Mouse (Mus musculus): ENCODE data around the gene Otop3. TPM values are rescaled to one million over a fixed set of nuclear protein-coding genes. Genes with fewer than 3 reads are reported as not detected.
A peak's percentile ranks its signal among the peaks of the same experiment; 100 is the strongest.

The Otop3 gene
- polyA plus RNA-seq, 1 experiment from 2014 or later, result 2.5 TPM

- no peak for ATAC-seq (ENCODE audit: low FRiP score)
- H3K27ac ChIP-seq (replicated peaks), result no peak overlapping the region
- no peaks in the 10 kb centered on the region for H3K9me3 ChIP-seq (replicated peaks)
- peaks cover 38% of the 10 kb centered on the region for H3K4me1 ChIP-seq
- H3K9ac ChIP-seq (replicated peaks), result no peak overlapping the region
- no peak overlapping the region for H3K4me3 ChIP-seq (replicated peaks)
- peaks cover 100% of the 10 kb centered on the region for H3K27me3 ChIP-seq (replicated peaks)
- H3K4me2 ChIP-seq, result no peak overlapping the region
- 6% methylated on average over 18 of the region's 18 CpGs for WGBS
- H3K36me3 ChIP-seq, result no peaks in the 10 kb centered on the region
Observed at GRCm38 (mm10) chr11:115319704-115320383, 14.7 kb upstream of the Otop3 start.

GRCm38 (mm10) chr11:115321906-115322693 lies 12.4 kb upstream of the Otop3 start, which contains the start of gene Ush1g:
TSS of gene Ush1g (minus strand) at chr11:115322041.
- Histone ChIP-seq H3K27me3 (replicated peaks) (peaks cover 93% of the 10 kb centered on the region), H3K9ac (replicated peaks) (no peak within 1 kb of the TSS), H3K4me1 (peaks cover 38% of the 10 kb centered on the region), H3K27ac (replicated peaks) (no peak within 1 kb of the TSS), H3K9me3 (replicated peaks) (no peaks in the 10 kb centered on the region), H3K36me3 (no peaks in the 10 kb centered on the region), H3K4me3 (replicated peaks) (peak within 1 kb of the TSS; percentile 18; the same call in 1 of the 2 replicates), H3K4me2 (peak within 1 kb of the TSS; percentile 38)
- peak; percentile 55; the same call in 1 of the 2 replicates for ATAC-seq (ENCODE audit: low FRiP score)
- WGBS, result 5% methylated on average over 35 of the region's 35 CpGs

GRCm38 (mm10) chr11:115323354-115323753 lies 11.2 kb upstream of the Otop3 start:
- Histone ChIP-seq H3K27ac (replicated peaks) (no peak overlapping the region), H3K4me2 (peak overlapping the region; percentile 38; the same call in 1 of the 2 replicates), H3K36me3 (no peaks in the 10 kb centered on the region), H3K4me3 (replicated peaks) (0 out of 2 replicates have a peak overlapping the region, but pooled peaks have one; percentile 12), H3K27me3 (replicated peaks) (peaks cover 82% of the 10 kb centered on the region), H3K4me1 (peaks cover 33% of the 10 kb centered on the region), H3K9ac (replicated peaks) (no peak overlapping the region), H3K9me3 (replicated peaks) (no peaks in the 10 kb centered on the region)
- ATAC-seq (ENCODE audit: low FRiP score), result no peak
- 16% methylated on average over 32 of the region's 32 CpGs for WGBS

DNA sequence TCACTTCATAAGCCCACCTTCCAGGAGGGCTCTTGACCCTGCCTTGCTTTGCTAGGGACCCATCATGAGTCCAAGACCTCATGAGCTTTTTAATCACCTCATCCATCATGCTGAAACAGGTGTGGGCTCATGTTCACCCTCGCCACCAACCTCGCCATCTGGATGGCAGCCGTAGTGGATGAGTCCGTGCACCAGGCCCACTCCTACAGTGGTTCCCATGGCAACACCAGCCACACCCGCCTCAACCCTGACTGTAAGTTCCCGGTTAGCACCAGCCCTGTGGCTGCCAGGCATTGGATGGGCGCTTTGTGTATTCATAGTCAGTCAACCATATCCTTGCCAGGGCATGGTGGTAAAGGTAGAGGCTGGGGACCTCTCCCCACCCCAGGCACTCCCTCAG lies 7.8 kb upstream of the Otop3 start:
- H3K4me1 ChIP-seq, result peaks cover 17% of the 10 kb centered on the region
- no peak overlapping the region for H3K4me3 ChIP-seq (replicated peaks)
- no peaks in the 10 kb centered on the region for H3K9me3 ChIP-seq (replicated peaks)
- no peak overlapping the region for H3K4me2 ChIP-seq
- H3K27ac ChIP-seq (replicated peaks), result no peak overlapping the region
- WGBS, result 68% methylated on average over 7 of the region's 7 CpGs
- H3K27me3 ChIP-seq (replicated peaks), result peaks cover 60% of the 10 kb centered on the region
- H3K9ac ChIP-seq (replicated peaks), result no peak overlapping the region
- no peaks in the 10 kb centered on the region for H3K36me3 ChIP-seq
- no peak for ATAC-seq (ENCODE audit: low FRiP score)

DNA sequence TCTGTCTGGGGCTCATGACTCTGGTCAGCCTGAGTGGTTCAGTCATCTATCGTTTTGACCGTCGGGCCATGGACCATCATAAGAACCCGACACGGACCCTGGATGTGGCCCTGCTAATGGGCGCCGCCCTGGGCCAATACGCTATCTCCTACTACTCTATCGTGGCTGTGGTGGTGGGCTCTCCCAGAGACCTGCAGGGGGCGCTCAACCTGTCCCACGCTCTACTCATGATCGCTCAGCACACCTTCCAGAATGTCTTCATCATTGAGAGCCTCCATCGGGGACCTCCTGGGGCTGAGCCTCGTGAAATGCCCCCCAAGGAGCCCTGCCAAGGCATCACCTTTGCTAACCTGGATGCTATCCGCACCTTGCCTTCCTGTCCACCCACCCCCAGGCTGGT lies 5.2 kb upstream of the Otop3 start:
- Histone ChIP-seq H3K4me3 (replicated peaks) (no peak overlapping the region), H3K36me3 (no peaks in the 10 kb centered on the region), H3K9ac (replicated peaks) (no peak overlapping the region), H3K4me2 (no peak overlapping the region), H3K9me3 (replicated peaks) (no peaks in the 10 kb centered on the region), H3K4me1 (peaks cover 4% of the 10 kb centered on the region), H3K27me3 (replicated peaks) (peaks cover 40% of the 10 kb centered on the region), H3K27ac (replicated peaks) (no peak overlapping the region)
- 83% methylated on average over 15 of the region's 15 CpGs for WGBS
- no peak for ATAC-seq (ENCODE audit: low FRiP score)

DNA sequence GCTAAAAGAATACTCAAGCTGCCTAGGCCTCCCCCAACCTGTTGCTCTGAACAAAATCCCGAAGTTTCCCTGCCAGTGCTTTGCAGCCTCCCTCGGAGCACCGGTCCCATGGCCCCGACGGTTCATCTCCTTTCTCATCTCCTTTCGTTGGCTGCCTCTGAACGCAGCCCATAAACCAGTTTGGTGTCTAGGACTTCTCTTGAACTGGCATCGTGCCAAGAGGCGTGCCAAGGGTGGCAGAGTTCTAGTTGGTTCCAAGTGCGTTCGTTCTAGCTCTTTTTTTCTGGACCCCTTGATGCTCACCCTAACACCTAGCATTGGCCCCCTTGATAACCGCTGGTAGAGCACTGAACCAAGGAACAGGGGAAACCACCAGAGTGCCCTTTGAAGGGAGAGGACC lies 692 bp downstream of the Otop3 start:
- Histone ChIP-seq H3K4me3 (replicated peaks) (peak overlapping the region; percentile 34), H3K27ac (replicated peaks) (no peak overlapping the region), H3K9ac (replicated peaks) (no peak overlapping the region), H3K4me1 (peaks cover 15% of the 10 kb centered on the region), H3K4me2 (peak overlapping the region; percentile 65), H3K27me3 (replicated peaks) (peaks cover 34% of the 10 kb centered on the region), H3K36me3 (no peaks in the 10 kb centered on the region), H3K9me3 (replicated peaks) (no peaks in the 10 kb centered on the region)
- ATAC-seq (ENCODE audit: low FRiP score), result no peak
- WGBS, result 58% methylated on average over 12 of the region's 12 CpGs

GRCm38 (mm10) chr11:115336115-115336514 lies 1.6 kb downstream of the Otop3 start:
- H3K27me3 ChIP-seq (replicated peaks), result peaks cover 32% of the 10 kb centered on the region

GRCm38 (mm10) chr11:115337350-115337749 lies 2.8 kb downstream of the Otop3 start:
- WGBS, result 69% methylated on average over 3 of the region's 3 CpGs
- peaks cover 28% of the 10 kb centered on the region for H3K27me3 ChIP-seq (replicated peaks)
- H3K36me3 ChIP-seq, result no peaks in the 10 kb centered on the region
- H3K9ac ChIP-seq (replicated peaks), result no peak overlapping the region
- H3K27ac ChIP-seq (replicated peaks), result no peak overlapping the region
- no peak overlapping the region for H3K4me3 ChIP-seq (replicated peaks)
- no peaks in the 10 kb centered on the region for H3K9me3 ChIP-seq (replicated peaks)
- ATAC-seq (ENCODE audit: low FRiP score), result no peak
- H3K4me2 ChIP-seq, result no peak overlapping the region
- H3K4me1 ChIP-seq, result peaks cover 15% of the 10 kb centered on the region

More at GRCm38 (mm10) chr11:115336115-115336514, 1.6 kb downstream of the Otop3 start:
- Histone ChIP-seq H3K9ac (replicated peaks) (no peak overlapping the region), H3K4me3 (replicated peaks) (no peak overlapping the region), H3K4me1 (peaks cover 15% of the 10 kb centered on the region), H3K27ac (replicated peaks) (no peak overlapping the region), H3K36me3 (no peaks in the 10 kb centered on the region), H3K4me2 (no peak overlapping the region), H3K9me3 (replicated peaks) (no peaks in the 10 kb centered on the region)
- ATAC-seq (ENCODE audit: low FRiP score), result no peak
- 22% methylated on average over 6 of the region's 6 CpGs for WGBS

DNA sequence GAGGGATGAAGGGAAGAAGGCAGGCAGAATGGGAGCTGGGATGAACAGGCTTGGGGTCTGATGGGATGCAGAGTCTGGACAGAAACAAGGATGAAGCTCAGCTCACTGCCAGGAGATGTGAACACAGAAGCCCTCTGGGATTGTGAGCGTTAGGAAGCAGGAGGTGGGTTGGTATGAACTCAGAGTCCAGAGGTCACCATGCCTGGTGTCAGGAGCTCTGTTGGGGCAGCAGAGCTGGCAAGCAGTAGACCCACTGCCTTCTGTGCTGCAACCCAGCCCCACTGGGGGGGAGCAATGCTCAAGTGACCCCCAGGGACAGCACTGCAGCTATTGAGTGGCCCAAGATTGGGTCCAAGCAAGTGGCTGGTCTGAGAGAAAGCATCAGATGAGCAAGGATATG lies 3.3 kb downstream of the Otop3 start:
- Histone ChIP-seq H3K27me3 (replicated peaks) (peaks cover 28% of the 10 kb centered on the region), H3K27ac (replicated peaks) (no peak overlapping the region), H3K4me1 (peaks cover 15% of the 10 kb centered on the region), H3K36me3 (no peaks in the 10 kb centered on the region), H3K9ac (replicated peaks) (no peak overlapping the region), H3K4me3 (replicated peaks) (no peak overlapping the region), H3K9me3 (replicated peaks) (no peaks in the 10 kb centered on the region), H3K4me2 (no peak overlapping the region)
- no peak for ATAC-seq (ENCODE audit: low FRiP score)
- 72% methylated on average over 1 of the region's 1 CpGs for WGBS

DNA sequence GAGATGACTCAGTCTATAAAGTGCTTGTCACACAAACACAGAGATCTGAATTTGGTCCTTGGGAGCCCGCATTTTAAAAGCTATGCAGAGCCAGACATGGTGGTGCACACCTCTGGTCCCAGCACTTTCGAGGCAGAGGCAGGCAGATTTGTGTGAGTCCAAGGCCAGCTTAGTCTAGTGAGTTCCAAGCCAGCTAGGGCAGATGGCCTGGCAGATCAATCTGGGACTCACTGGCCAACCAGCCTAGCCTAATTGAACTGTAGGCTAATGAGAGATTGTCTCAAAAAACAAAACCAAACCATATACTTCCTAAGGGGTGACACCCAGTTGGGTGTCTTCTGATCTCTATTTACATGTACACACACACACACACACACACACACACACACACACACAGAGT lies 6.7 kb downstream of the Otop3 start:
- Histone ChIP-seq H3K27me3 (replicated peaks) (peaks cover 11% of the 10 kb centered on the region), H3K4me3 (replicated peaks) (no peak overlapping the region), H3K4me2 (no peak overlapping the region), H3K9me3 (replicated peaks) (no peaks in the 10 kb centered on the region), H3K9ac (replicated peaks) (no peak overlapping the region), H3K36me3 (no peaks in the 10 kb centered on the region), H3K27ac (replicated peaks) (no peak overlapping the region), H3K4me1 (no peaks in the 10 kb centered on the region)
- no peak for ATAC-seq (ENCODE audit: low FRiP score)
- WGBS, result 73% methylated on average over 2 of the region's 2 CpGs

DNA sequence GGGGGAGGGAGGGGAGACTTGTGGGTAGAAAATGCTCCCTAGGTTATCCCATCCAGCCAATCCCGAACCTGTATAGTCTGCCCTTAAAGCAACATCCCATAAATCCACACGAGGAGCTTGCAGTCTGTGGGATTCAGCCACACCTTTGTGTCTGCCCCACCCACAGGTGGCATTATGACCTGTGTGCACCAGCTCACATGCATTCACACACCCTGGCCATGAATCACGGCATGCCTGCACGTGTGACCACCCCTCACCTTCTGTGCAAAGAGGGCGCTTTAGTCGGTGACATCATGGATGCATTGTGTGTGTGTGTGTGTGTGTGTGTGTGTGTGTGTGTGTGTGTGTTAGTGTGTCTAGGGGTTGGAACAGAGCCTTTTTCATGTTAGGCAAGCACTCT lies 7.3 kb downstream of the Otop3 start:
- Histone ChIP-seq H3K9ac (replicated peaks) (no peak overlapping the region), H3K27me3 (replicated peaks) (peaks cover 6% of the 10 kb centered on the region; the same call in 1 of the 2 replicates), H3K4me1 (peaks cover 1% of the 10 kb centered on the region; the same call in 1 of the 2 replicates), H3K36me3 (no peaks in the 10 kb centered on the region), H3K4me3 (replicated peaks) (no peak overlapping the region), H3K9me3 (replicated peaks) (no peaks in the 10 kb centered on the region), H3K4me2 (no peak overlapping the region), H3K27ac (replicated peaks) (no peak overlapping the region)
- ATAC-seq (ENCODE audit: low FRiP score), result no peak
- WGBS, result 71% methylated on average over 6 of the region's 6 CpGs

- no peak overlapping the region for H3K27ac ChIP-seq (replicated peaks)
- ATAC-seq (ENCODE audit: low FRiP score), result no peak
- H3K4me2 ChIP-seq, result no peak overlapping the region
- H3K27me3 ChIP-seq (replicated peaks), result peaks cover 14% of the 10 kb centered on the region; the same call in 1 of the 2 replicates
- no peak overlapping the region; the same call in 1 of the 2 replicates for H3K9ac ChIP-seq (replicated peaks)
- H3K36me3 ChIP-seq, result peaks cover 14% of the 10 kb centered on the region
- no peaks in the 10 kb centered on the region for H3K9me3 ChIP-seq (replicated peaks)
- peaks cover 4% of the 10 kb centered on the region; the same call in 1 of the 2 replicates for H3K4me1 ChIP-seq
- no peak overlapping the region for H3K4me3 ChIP-seq (replicated peaks)
- 19% methylated on average over 12 of the region's 12 CpGs for WGBS
Observed at GRCm38 (mm10) chr11:115344967-115345366, 10.4 kb downstream of the Otop3 start.
